Mouse (Mus musculus) kidney, adult 2 months (tissue): Measurements from ENCODE around the gene Trip11.

Experiments used
- CTCF ChIP-seq: fragments of 200-500 bp; conservative IDR thresholded peaks from 2 replicates; pipeline ENCODE4 v1.5.1; 2011; ENCODE audit warnings: low read depth, mild to moderate bottlenecking, control low read depth, low read length, moderate library complexity, mixed read lengths; ENCODE audit not compliant: insufficient read depth, insufficient read length
- POLR2A ChIP-seq: fragments of 200-500 bp; IDR thresholded peaks from one replicate; pipeline ENCODE4 v1.6.1; 2011; ENCODE audit warnings: low read depth, low read length, control low read depth

GRCm38 (mm10) chr12:101818608-101819370, 94.3 kb downstream of the Trip11 start, which contains the start of gene Fbln5:
- TF ChIP-seq CTCF (no peak), POLR2A (no peak)
